Mouse (Mus musculus): ENCODE results near the gene Ctnna3. TPM values are rescaled to one million over a fixed set of nuclear protein-coding genes. Genes with fewer than 3 reads are reported as not detected.
A peak's percentile ranks its signal among the peaks of the same experiment; 100 is the strongest.

Gene Ctnna3
- total and polyA plus RNA-seq, 3 experiments: not detected

DNA sequence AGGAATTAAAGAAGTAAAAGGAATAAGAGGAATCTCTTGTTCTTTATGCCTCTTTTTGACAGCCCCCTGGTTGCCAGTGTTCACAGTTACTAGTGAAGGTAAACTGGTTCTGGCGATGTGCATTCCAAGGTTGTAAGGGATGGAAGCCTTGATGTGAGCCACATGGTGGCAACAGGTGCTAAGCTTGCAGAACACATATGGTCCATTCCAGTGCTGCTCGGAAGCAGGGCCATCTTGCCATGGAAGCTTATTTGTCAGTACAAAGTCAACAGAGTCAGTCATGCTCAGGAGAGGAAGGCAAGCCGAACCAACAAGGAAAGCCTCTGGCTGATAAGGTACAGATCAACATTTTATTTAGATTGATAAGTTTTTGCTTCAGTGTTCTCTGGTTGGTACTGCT lies 652.4 kb downstream of the Ctnna3 start:
- Histone ChIP-seq H3K4me1 (ENCODE audit: insufficient read depth, low read depth, low read length) (no peaks in the 10 kb centered on the region), H3K27me3 (ENCODE audit: insufficient read depth, low read length) (no peaks in the 10 kb centered on the region), H3K36me3 (replicated peaks) (no peaks in the 10 kb centered on the region), H3K9me3 (replicated peaks) (no peaks in the 10 kb centered on the region), H3K4me3 (ENCODE audit: low read depth, low read length) (no peak overlapping the region)
- ATAC-seq (ENCODE audit: extremely low read depth, insufficient number of reproducible peaks, low FRiP score, poor library complexity, severe bottlenecking) (no peak), DNase-seq (ENCODE audit: low spot score) (no peak)
- TF ChIP-seq GATA1 (IDR thresholded peaks at IDR 0.05; ENCODE audit: borderline replicate concordance, low read length) (no peak), POLR2AphosphoS5 (IDR thresholded peaks at IDR 0.05; ENCODE audit: insufficient replicate concordance, low read depth, low read length) (no peak), GATA2 (IDR thresholded peaks at IDR 0.05; ENCODE audit: borderline replicate concordance, low read depth, low read length) (no peak), TAL1 (conservative IDR thresholded peaks at IDR 0.05; ENCODE audit: low read depth, low read length) (no peak)

DNA sequence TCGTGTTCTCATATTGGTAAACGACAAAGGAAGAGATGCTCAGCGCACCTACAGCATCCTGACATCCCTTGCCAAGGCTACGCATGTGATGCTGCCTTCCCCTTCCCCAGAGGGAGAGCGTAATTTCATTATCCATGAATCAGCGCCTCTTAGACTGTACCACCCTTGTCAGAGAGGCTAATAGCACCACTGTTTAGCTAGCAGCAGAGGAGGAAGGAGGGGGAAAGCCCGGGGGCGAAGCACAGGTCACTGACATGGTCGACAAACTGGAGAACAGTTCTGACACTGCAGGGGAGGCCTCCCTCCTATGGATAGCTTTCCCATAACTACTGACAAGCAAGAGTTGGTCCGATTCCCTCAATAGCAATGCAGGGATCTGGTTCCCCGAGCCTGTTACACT lies 653.9 kb downstream of the Ctnna3 start:
- Histone ChIP-seq H3K9me3 (replicated peaks) (peaks cover 8% of the 10 kb centered on the region), H3K36me3 (replicated peaks) (no peaks in the 10 kb centered on the region)
- DNase-seq (ENCODE audit: low spot score): no peak

DNA sequence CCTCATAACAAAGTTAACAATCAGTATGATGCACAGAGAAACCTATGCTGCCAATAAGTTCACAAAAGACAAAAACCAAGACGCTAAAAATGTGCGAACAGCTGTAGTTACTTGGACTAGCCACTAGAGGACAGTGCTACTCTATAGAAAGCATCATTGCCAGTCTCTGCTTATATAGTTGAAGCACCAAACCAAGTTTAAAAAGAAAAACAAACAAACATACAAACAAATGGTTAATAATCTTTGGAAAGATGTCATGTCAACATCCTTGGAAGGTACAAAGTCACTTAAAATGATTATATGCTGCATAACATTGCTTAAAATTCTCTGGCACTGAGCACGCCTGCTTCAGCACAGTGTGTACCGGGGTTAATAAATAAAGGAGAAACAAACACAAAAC lies 654.6 kb downstream of the Ctnna3 start:
- Histone ChIP-seq H3K27me3 (ENCODE audit: insufficient read depth, low read length) (no peaks in the 10 kb centered on the region), H3K9me3 (replicated peaks) (peaks cover 8% of the 10 kb centered on the region), H3K36me3 (replicated peaks) (no peaks in the 10 kb centered on the region), H3K4me3 (ENCODE audit: low read depth, low read length) (no peak overlapping the region), H3K4me1 (ENCODE audit: insufficient read depth, low read depth, low read length) (no peaks in the 10 kb centered on the region)
- no peak for ATAC-seq (ENCODE audit: extremely low read depth, insufficient number of reproducible peaks, low FRiP score, poor library complexity, severe bottlenecking)
- TF ChIP-seq CTCF (IDR thresholded peaks at IDR 0.05; ENCODE audit: low read depth, low read length): peak; percentile 32; the same call in 1 of the 2 replicates
- no peak for TF ChIP-seq TAL1 (conservative IDR thresholded peaks at IDR 0.05; ENCODE audit: low read depth, low read length)
- no peak for TF ChIP-seq POLR2AphosphoS5 (IDR thresholded peaks at IDR 0.05; ENCODE audit: insufficient replicate concordance, low read depth, low read length)
- TF ChIP-seq GATA2 (IDR thresholded peaks at IDR 0.05; ENCODE audit: borderline replicate concordance, low read depth, low read length): no peak
- TF ChIP-seq GATA1 (IDR thresholded peaks at IDR 0.05; ENCODE audit: borderline replicate concordance, low read length): no peak
- no peak for DNase-seq (ENCODE audit: low spot score)

More for the DNA sequence above, 653.9 kb downstream of the Ctnna3 start:
- H3K4me3 ChIP-seq (ENCODE audit: low read depth, low read length): no peak overlapping the region
- no peak for ATAC-seq (ENCODE audit: extremely low read depth, insufficient number of reproducible peaks, low FRiP score, poor library complexity, severe bottlenecking)
- H3K4me1 ChIP-seq (ENCODE audit: insufficient read depth, low read depth, low read length): no peaks in the 10 kb centered on the region
- TF ChIP-seq CTCF (IDR thresholded peaks at IDR 0.05; ENCODE audit: low read depth, low read length) (no peak), POLR2AphosphoS5 (IDR thresholded peaks at IDR 0.05; ENCODE audit: insufficient replicate concordance, low read depth, low read length) (no peak), GATA2 (IDR thresholded peaks at IDR 0.05; ENCODE audit: borderline replicate concordance, low read depth, low read length) (no peak), TAL1 (conservative IDR thresholded peaks at IDR 0.05; ENCODE audit: low read depth, low read length) (no peak), GATA1 (IDR thresholded peaks at IDR 0.05; ENCODE audit: borderline replicate concordance, low read length) (no peak)
- no peaks in the 10 kb centered on the region for H3K27me3 ChIP-seq (ENCODE audit: insufficient read depth, low read length)

DNA sequence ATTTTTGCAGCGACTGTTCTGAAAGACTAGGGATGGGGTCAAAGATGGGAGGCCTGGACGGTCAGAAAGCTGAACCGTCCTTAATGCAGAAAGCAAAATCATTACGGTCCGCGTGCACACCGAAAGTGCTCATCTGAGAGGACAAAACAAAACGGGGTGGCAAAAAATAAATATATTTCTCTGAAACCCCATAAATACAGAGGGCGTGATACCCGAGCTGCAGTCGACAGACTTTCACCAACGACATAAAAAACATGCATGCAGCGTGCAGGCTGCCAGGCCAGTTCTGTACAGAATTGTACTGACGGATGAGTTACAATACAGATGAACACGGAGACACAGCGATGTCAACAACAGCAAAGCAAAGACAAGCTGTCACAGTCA lies 656.3 kb downstream of the Ctnna3 start:
- ATAC-seq (ENCODE audit: extremely low read depth, insufficient number of reproducible peaks, low FRiP score, poor library complexity, severe bottlenecking) (no peak), DNase-seq (ENCODE audit: low spot score) (no peak)
- TF ChIP-seq GATA1 (IDR thresholded peaks at IDR 0.05; ENCODE audit: borderline replicate concordance, low read length): no peak
- TF ChIP-seq GATA2 (IDR thresholded peaks at IDR 0.05; ENCODE audit: borderline replicate concordance, low read depth, low read length): no peak
- no peak for TF ChIP-seq POLR2AphosphoS5 (IDR thresholded peaks at IDR 0.05; ENCODE audit: insufficient replicate concordance, low read depth, low read length)
- no peak for TF ChIP-seq CTCF (IDR thresholded peaks at IDR 0.05; ENCODE audit: low read depth, low read length)
- Histone ChIP-seq H3K4me1 (ENCODE audit: insufficient read depth, low read depth, low read length) (no peaks in the 10 kb centered on the region), H3K4me3 (ENCODE audit: low read depth, low read length) (no peak overlapping the region), H3K27me3 (ENCODE audit: insufficient read depth, low read length) (no peaks in the 10 kb centered on the region), H3K36me3 (replicated peaks) (no peaks in the 10 kb centered on the region), H3K9me3 (replicated peaks) (peaks cover 12% of the 10 kb centered on the region)

DNA sequence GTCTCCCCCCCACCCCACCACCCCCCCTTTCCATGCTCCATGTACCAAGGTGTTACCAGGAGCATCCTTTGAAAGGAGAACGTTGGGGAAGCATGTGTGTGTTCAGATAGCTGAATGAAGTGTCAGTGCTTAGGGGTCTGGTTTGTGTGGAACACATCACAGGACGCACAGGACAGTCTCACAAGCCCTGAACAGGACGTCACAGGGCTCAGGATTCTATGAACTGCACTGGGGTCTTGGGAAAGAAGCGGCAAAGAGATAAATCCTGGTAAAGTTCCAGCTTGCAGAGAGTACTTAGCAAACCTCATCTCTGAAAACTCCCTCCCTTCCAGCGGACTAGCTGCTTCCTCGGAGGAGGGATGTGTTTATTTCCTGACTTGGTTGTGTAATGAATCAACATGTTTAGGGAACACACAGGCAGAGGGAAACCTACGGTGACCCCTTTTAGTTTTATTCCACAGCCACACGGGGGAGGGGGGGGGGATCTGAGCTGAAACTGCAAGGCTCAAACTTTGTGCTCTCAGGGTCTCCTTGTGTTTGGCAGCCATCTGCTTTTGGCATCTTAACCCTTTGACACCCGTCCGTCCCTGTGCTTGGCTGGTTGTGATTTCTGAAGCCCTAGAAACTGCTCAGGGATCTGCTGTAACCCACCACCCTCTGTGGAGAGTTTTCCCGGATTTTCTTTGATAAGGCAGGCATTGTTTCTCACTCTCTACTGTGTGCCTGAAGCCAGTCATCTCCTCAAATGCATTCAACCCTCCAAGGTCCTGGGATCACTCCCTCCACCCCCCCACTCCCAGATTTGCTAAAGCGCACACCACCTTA lies 656.9 kb downstream of the Ctnna3 start:
- no peak for ATAC-seq (ENCODE audit: extremely low read depth, insufficient number of reproducible peaks, low FRiP score, poor library complexity, severe bottlenecking)

GRCm38 (mm10) chr10:64087521-64087920 lies 657.6 kb downstream of the Ctnna3 start:
- H3K9me3 ChIP-seq (replicated peaks): peaks cover 12% of the 10 kb centered on the region
- ATAC-seq (ENCODE audit: extremely low read depth, insufficient number of reproducible peaks, low FRiP score, poor library complexity, severe bottlenecking): no peak
- no peak overlapping the region for H3K4me3 ChIP-seq (ENCODE audit: low read depth, low read length)
- no peaks in the 10 kb centered on the region for H3K27me3 ChIP-seq (ENCODE audit: insufficient read depth, low read length)
- no peak for DNase-seq (ENCODE audit: low spot score)
- no peaks in the 10 kb centered on the region for H3K4me1 ChIP-seq (ENCODE audit: insufficient read depth, low read depth, low read length)
- H3K36me3 ChIP-seq (replicated peaks): no peaks in the 10 kb centered on the region
- no peak for TF ChIP-seq GATA2 (IDR thresholded peaks at IDR 0.05; ENCODE audit: borderline replicate concordance, low read depth, low read length)

More for the DNA sequence above, 656.9 kb downstream of the Ctnna3 start:
- H3K9me3 ChIP-seq (replicated peaks): peaks cover 12% of the 10 kb centered on the region
- no peak for DNase-seq (ENCODE audit: low spot score)
- H3K27me3 ChIP-seq (ENCODE audit: insufficient read depth, low read length): no peaks in the 10 kb centered on the region
- H3K4me1 ChIP-seq (ENCODE audit: insufficient read depth, low read depth, low read length): no peaks in the 10 kb centered on the region
- no peak overlapping the region for H3K4me3 ChIP-seq (ENCODE audit: low read depth, low read length)
- H3K36me3 ChIP-seq (replicated peaks): no peaks in the 10 kb centered on the region
- TF ChIP-seq GATA2 (IDR thresholded peaks at IDR 0.05; ENCODE audit: borderline replicate concordance, low read depth, low read length) (no peak), GATA1 (IDR thresholded peaks at IDR 0.05; ENCODE audit: borderline replicate concordance, low read length) (no peak), CTCF (IDR thresholded peaks at IDR 0.05; ENCODE audit: low read depth, low read length) (no peak), TAL1 (conservative IDR thresholded peaks at IDR 0.05; ENCODE audit: low read depth, low read length) (no peak), POLR2AphosphoS5 (IDR thresholded peaks at IDR 0.05; ENCODE audit: insufficient replicate concordance, low read depth, low read length) (no peak)

All from G1E (cell line).